Mouse (Mus musculus) MEL (cell line): ENCODE data around the gene Agbl2.

Experiments
- BHLHE40 ChIP-seq: IDR thresholded peaks from 2 replicates; pipeline ENCODE4 v1.6.1; 2012; ENCODE audit warnings: low read depth, mild to moderate bottlenecking, inconsistent platforms, low read length, improper control_type of control experiment, borderline replicate concordance
- CHD2 ChIP-seq: IDR thresholded peaks from 2 replicates; pipeline ENCODE4 v1.6.1; 2011; ENCODE audit warnings: low read length, improper control_type of control experiment
- CTCF ChIP-seq, 3 experiments: IDR thresholded peaks in 2 of 3; conservative IDR thresholded peaks in 1 of 3; 2 replicates each; pipeline ENCODE4 v1.5.1; 2011 to 2012; ENCODE audit warnings: low read length in 3 of 3, low read depth in 2 of 3, mild to moderate bottlenecking in 2 of 3, improper control_type of control experiment in 1 of 3, inconsistent platforms in 1 of 3, mixed read lengths in 1 of 3, moderate library complexity in 1 of 3; ENCODE audit not compliant: control insufficient read depth in 1 of 3, insufficient read depth in 1 of 3, poor library complexity in 1 of 3, severe bottlenecking in 1 of 3
- EP300 ChIP-seq, 2 experiments: IDR thresholded peaks; 2 replicates each; pipeline ENCODE4 v1.6.1; 2011; ENCODE audit warnings: improper control_type of control experiment in 2 of 2, low read length in 2 of 2, low read depth in 1 of 2, mild to moderate bottlenecking in 1 of 2
- GATA1 ChIP-seq: IDR thresholded peaks from 2 replicates; pipeline ENCODE4 v1.6.1; 2011; ENCODE audit warnings: low read depth, low read length, improper control_type of control experiment
- JUND ChIP-seq: IDR thresholded peaks from 2 replicates; pipeline ENCODE4 v1.6.1; 2011; ENCODE audit warnings: low read depth, mild to moderate bottlenecking, improper control_type of control experiment, low read length
- KAT2A ChIP-seq: conservative IDR thresholded peaks from 2 replicates; pipeline ENCODE4 v1.6.1; 2012; ENCODE audit warnings: low read depth, low read length, improper control_type of control experiment, inconsistent platforms
- MEF2A ChIP-seq: IDR thresholded peaks from 2 replicates; pipeline ENCODE4 v1.6.1; 2014; ENCODE audit warnings: low read depth, mild to moderate bottlenecking, inconsistent platforms, low read length, improper control_type of control experiment; ENCODE audit not compliant: poor library complexity, insufficient replicate concordance, severe bottlenecking; ENCODE audit errors: extremely low read depth
- MXI1 ChIP-seq: IDR thresholded peaks from 2 replicates; pipeline ENCODE4 v1.6.1; 2011; ENCODE audit warnings: mild to moderate bottlenecking, low read depth, low read length, improper control_type of control experiment
- NELFE ChIP-seq: IDR thresholded peaks from 2 replicates; pipeline ENCODE4 v1.6.1; 2011; ENCODE audit warnings: low read depth, low read length, improper control_type of control experiment
- POLR2A ChIP-seq, 2 experiments: IDR thresholded peaks; 2 replicates each; pipeline ENCODE4 v1.6.1; 2011 to 2012; ENCODE audit warnings: low read length in 2 of 2, mild to moderate bottlenecking in 2 of 2, control low read depth in 1 of 2, improper control_type of control experiment in 1 of 2, low read depth in 1 of 2, moderate library complexity in 1 of 2; ENCODE audit not compliant: control insufficient read depth in 1 of 2, insufficient read depth in 1 of 2, poor library complexity in 1 of 2
- RAD21 ChIP-seq: IDR thresholded peaks from 2 replicates; pipeline ENCODE4 v1.6.1; 2011; ENCODE audit warnings: mild to moderate bottlenecking, low read depth, low read length, improper control_type of control experiment
- TAL1 ChIP-seq: IDR thresholded peaks from 2 replicates; pipeline ENCODE4 v1.6.1; 2012; ENCODE audit warnings: mild to moderate bottlenecking, inconsistent platforms, low read length, moderate library complexity, mixed read lengths
- ZMIZ1 ChIP-seq: IDR thresholded peaks from 2 replicates; pipeline ENCODE4 v1.6.1; 2012; ENCODE audit warnings: low read depth, mild to moderate bottlenecking, inconsistent platforms, low read length, improper control_type of control experiment, moderate library complexity

GRCm38 (mm10) chr2:90825515-90826172 is 43.1 kb downstream of the Agbl2 start:
- TF ChIP-seq CTCF (IDR thresholded peaks at IDR 0.05 in 2 of 3, conservative IDR thresholded peaks at IDR 0.05 in 1 of 3; ENCODE audit: control insufficient read depth in 1 of 3, insufficient read depth in 1 of 3, low read depth in 2 of 3, low read length in 3 of 3, poor library complexity in 1 of 3, severe bottlenecking in 1 of 3) (no peak), POLR2A (IDR thresholded peaks at IDR 0.05; ENCODE audit: control insufficient read depth in 1 of 2, insufficient read depth in 1 of 2, low read depth in 1 of 2, low read length in 2 of 2, poor library complexity in 1 of 2) (no peak), RAD21 (no peak), TAL1 (no peak), EP300 (IDR thresholded peaks at IDR 0.05; ENCODE audit: low read depth in 1 of 2, low read length in 2 of 2) (no peak), ZMIZ1 (no peak), CHD2 (no peak), MEF2A (no peak), BHLHE40 (no peak), JUND (no peak), KAT2A (no peak), GATA1 (no peak), NELFE (no peak), MXI1 (no peak)
